ENCODE assay signal across 10 mouse cellular contexts in genomic region chr6:32460400-32460799, GRCm38 (mm10).
DNase-seq lines count a peak whose midpoint lies in the region; ATAC-seq and TF ChIP-seq lines count a peak whose summit lies in the region.
"Had no signal": no experiment of that assay in that cellular context is flagged by ENCODE, and none has a peak within 500 bp of the region (broad histone marks: within the 10 kb centered on the region; RNA-seq: fewer than 3 reads in every experiment).

No protein-coding gene starts in this region.

- ATAC-seq in liver, postnatal 0 days, result peak; percentile 40
- ATAC-seq: forebrain, embryonic 16.5 days had no signal

- H3K9me3 ChIP-seq in liver, postnatal 0 days (ENCODE audit: low read length), result no peaks in the 10 kb centered on the region

- peak; percentile 46 for DNase-seq in brain, adult 2 months (ENCODE audit: low read depth, low spot score)
- peak; percentile 14 for DNase-seq in brain, embryonic 14.5 days (ENCODE audit: low read depth)
- DNase-seq in heart, postnatal 4 days, result peak; percentile 28
- no peak for DNase-seq in liver, postnatal 0 days
- no peak for DNase-seq in cerebellum, postnatal 10 days
- no peak for DNase-seq in right cerebral cortex, postnatal 25 days
- no peak for DNase-seq in layer of hippocampus, adult 8-10 months (ENCODE audit: low spot score in 2 of 2)
- DNase-seq: cerebellum, adult 2 months; right cerebral cortex, postnatal 4 days had no signal

- 32% methylated on average over 8 of the region's 8 CpGs for WGBS in liver, postnatal 0 days (ENCODE audit: insufficient replicate concordance)

- no peaks in the 10 kb centered on the region for H3K27me3 ChIP-seq in liver, postnatal 0 days (ENCODE audit: insufficient read depth, low read length)

- TF ChIP-seq EP300 in liver, postnatal 0 days (IDR thresholded peaks at IDR 0.05; ENCODE audit: low read depth), result no peak

- H3K27ac ChIP-seq in liver, postnatal 0 days (ENCODE audit: low read depth), result no peak overlapping the region

- TF ChIP-seq POLR2A in brain, embryonic 14.5 days (IDR thresholded peaks at IDR 0.05; ENCODE audit: borderline replicate concordance, extremely low read depth, insufficient read depth, insufficient read length, poor library complexity, severe bottlenecking), result no peak

- H3K4me2 ChIP-seq in liver, postnatal 0 days (ENCODE audit: low read depth, low read length), result 0 out of 2 replicates have a peak overlapping the region, but pooled peaks have one; percentile 1

- no peak for TF ChIP-seq CTCF in brain, embryonic 14.5 days (IDR thresholded peaks at IDR 0.05; ENCODE audit: borderline replicate concordance, extremely low read depth, insufficient read depth, insufficient read length)
- TF ChIP-seq CTCF in liver, postnatal 0 days (IDR thresholded peaks at IDR 0.05; ENCODE audit: low read depth), result no peak

- no peaks in the 10 kb centered on the region for H3K36me3 ChIP-seq in liver, postnatal 0 days (replicated peaks; ENCODE audit: insufficient read depth, low read length)

- no peak overlapping the region for H3K9ac ChIP-seq in liver, postnatal 0 days (replicated peaks)

- no peak overlapping the region for H3K4me3 ChIP-seq in liver, postnatal 0 days (ENCODE audit: low read depth, low read length)

- no peaks in the 10 kb centered on the region for H3K4me1 ChIP-seq in liver, postnatal 0 days (ENCODE audit: insufficient read depth)

Comparison
In these comparisons a context has a peak if more than half of its experiments do, and no peak if none do; other contexts are left out.
1. DNase-seq: peak in brain, adult 2 months (single experiment), brain, embryonic 14.5 days (single experiment) and heart, postnatal 4 days (single experiment); none in liver, postnatal 0 days (single experiment), cerebellum, postnatal 10 days (0 of 2), right cerebral cortex, postnatal 25 days (single experiment) and layer of hippocampus, adult 8-10 months (0 of 2).